Mouse (Mus musculus) B cell, adult 62 days (primary cell): Measurements from ENCODE around the gene Zfp37. TPM values are rescaled to one million over a fixed set of nuclear protein-coding genes. Genes with fewer than 3 reads are reported as not detected.

ENCODE experiments used
- total RNA-seq: library from RNA; stranded (reverse); gene quantifications from 4 replicates; pipeline ENCODE4 v1.2.4, GENCODE M21; 2023

The Zfp37 gene
- total RNA-seq = not detected in 4 replicates

DNA sequence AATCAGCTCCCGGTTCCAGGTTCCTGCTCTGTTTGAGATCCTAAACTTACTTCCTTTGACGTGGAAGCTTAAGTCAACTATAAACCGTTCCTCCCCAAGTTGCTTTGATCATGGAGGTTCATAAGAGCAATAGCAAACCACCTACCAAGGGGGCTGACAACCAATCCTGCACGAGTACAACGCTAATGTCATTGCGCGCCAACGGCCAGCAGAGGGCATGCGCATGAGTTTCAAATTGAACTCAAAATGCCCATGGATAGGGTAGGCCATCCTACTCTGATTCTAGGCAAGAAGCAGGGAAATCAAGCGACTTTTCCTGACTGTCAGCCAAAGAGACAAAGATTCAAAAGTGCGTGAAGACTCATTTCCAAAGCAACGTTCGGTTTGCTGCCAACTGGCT, at the start of gene Zfp37:
Zfp37 (minus strand) TSS at position 279 of the 400 bp plus-strand sequence.

DNA sequence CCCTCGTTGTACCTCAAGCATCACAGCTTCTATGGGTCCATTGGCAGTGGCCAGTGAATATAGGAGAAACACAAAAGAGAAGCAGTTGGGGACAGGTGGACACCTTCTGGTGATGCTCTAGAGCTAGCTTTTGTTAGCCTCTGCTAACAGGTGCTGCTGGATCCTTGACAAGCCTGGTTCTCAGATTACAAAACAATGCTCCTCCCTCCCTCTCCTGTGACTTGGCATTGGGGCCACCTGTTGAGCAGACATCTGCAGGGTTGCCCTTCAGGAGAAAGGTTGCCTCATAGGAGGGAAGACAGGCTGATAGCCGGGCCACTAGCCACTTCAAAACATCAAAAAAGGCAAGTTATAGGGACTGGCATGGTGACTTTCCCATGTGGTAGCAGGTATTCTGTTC, 31.4 kb upstream of the Zfp37 start, which contains the start of gene Slc31a2:
Slc31a2 (plus strand) TSS at position 287 of the 400 bp plus-strand sequence.

DNA sequence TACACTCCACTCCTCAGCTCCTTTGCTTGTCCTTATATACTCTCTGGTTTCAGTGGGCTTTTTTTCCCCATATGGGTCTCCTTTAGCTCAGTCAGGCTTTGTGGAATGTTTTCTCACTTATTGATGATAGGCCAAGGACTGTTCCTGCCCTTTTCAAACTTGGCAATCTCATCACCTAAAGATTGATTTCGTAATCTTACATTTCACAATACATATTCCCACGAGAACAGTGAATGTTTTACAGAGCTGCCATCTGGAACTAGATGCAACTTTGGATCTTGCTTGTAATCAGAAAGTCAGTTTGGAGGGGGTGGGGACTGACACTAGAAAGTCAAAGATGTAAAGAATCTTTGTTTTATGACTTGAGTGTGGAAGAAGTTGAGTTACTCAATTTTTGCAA, 80.0 kb downstream of the Zfp37 start, which contains the start of gene Mup21:
Mup21 (minus strand) TSS at position 53 of the 400 bp plus-strand sequence.

Other genes with a start within 250 kb of the Zfp37 start
- gene Mup20, start 176.9 kb downstream of the Zfp37 start, total RNA-seq = not detected in 4 replicates
- not detected in 4 replicates for gene Mup3, start 143.7 kb downstream of the Zfp37 start, total RNA-seq
- not detected in 4 replicates for gene Mup21, start 80.2 kb downstream of the Zfp37 start, total RNA-seq
- gene Slc31a2, start 31.5 kb upstream of the Zfp37 start, total RNA-seq = 3.4 to 5.1 TPM (median 4.3 TPM) in 4 replicates
- 102 to 109 TPM (median 105 TPM) in 4 replicates for gene Fkbp15, start 129.5 kb upstream of the Zfp37 start, total RNA-seq
- 12.8 to 14.7 TPM (median 13.9 TPM) in 4 replicates for gene Slc31a1, start 129.7 kb upstream of the Zfp37 start, total RNA-seq
- gene Cdc26, start 177.6 kb upstream of the Zfp37 start, total RNA-seq = 48.4 to 56.4 TPM (median 48.7 TPM) in 4 replicates
- 24.8 to 28.4 TPM (median 25.4 TPM) in 4 replicates for gene Prpf4, start 177.8 kb upstream of the Zfp37 start, total RNA-seq
- gene Rnf183, start 204.2 kb upstream of the Zfp37 start, total RNA-seq = not detected in 4 replicates
- not detected in 4 replicates for gene Wdr31, start 239.8 kb upstream of the Zfp37 start, total RNA-seq
- 9.1 to 11.5 TPM (median 10.5 TPM) in 4 replicates for gene Bspry, start 249.0 kb upstream of the Zfp37 start, total RNA-seq